In genomic region chr12:85134043-85134794, GRCm38 (mm10) we compare ENCODE assay signal across 23 mouse cellular contexts. TPM values are rescaled to one million over a fixed set of nuclear protein-coding genes. Genes with fewer than 3 reads are reported as not detected.
"Had no signal": no experiment of that assay in that cellular context is flagged by ENCODE, and none has a peak within 500 bp of the region (broad histone marks: within the 10 kb centered on the region; RNA-seq: fewer than 3 reads in every experiment).

No protein-coding gene starts in this region.

- H3K4me2 ChIP-seq: liver, embryonic 15.5 days; lung, embryonic 15.5 days; midbrain, embryonic 11.5 days; midbrain, embryonic 13.5 days; midbrain, embryonic 15.5 days; neural tube, embryonic 12.5 days; stomach, embryonic 15.5 days had no signal

- H3K27me3 ChIP-seq: liver, embryonic 15.5 days; midbrain, embryonic 13.5 days; midbrain, embryonic 15.5 days; neural tube, embryonic 12.5 days; stomach, embryonic 15.5 days had no signal

- H3K4me3 ChIP-seq: liver, embryonic 15.5 days; lung, embryonic 15.5 days; megakaryocyte, embryonic 14.5 days; midbrain, embryonic 13.5 days; midbrain, embryonic 15.5 days; neural tube, embryonic 12.5 days; stomach, embryonic 15.5 days had no signal

- ATAC-seq: liver, postnatal 0 days; midbrain, embryonic 13.5 days; midbrain, embryonic 15.5 days had no signal

- H3K27ac ChIP-seq: liver, embryonic 15.5 days; macrophage; midbrain, embryonic 13.5 days; midbrain, embryonic 15.5 days; neural tube, embryonic 12.5 days; stomach, embryonic 15.5 days; stomach, postnatal 0 days had no signal

- H3K9ac ChIP-seq: liver, embryonic 15.5 days; liver, postnatal 0 days; lung, embryonic 15.5 days; midbrain, embryonic 13.5 days; midbrain, embryonic 15.5 days; neural tube, embryonic 12.5 days; stomach, embryonic 15.5 days had no signal

- H3K9me3 ChIP-seq: liver, embryonic 15.5 days; lung, embryonic 15.5 days; megakaryocyte, embryonic 14.5 days; midbrain, embryonic 13.5 days; midbrain, embryonic 15.5 days; neural tube, embryonic 12.5 days; stomach, embryonic 15.5 days had no signal

- H3K4me1 ChIP-seq: midbrain, embryonic 13.5 days; midbrain, embryonic 15.5 days had no signal

- DNase-seq: liver, postnatal 0 days; lung, adult 2 months; lung, postnatal 10 days; lung, postnatal 36 days; retina, postnatal 1 day; right cerebral cortex, adult 18-20 months; right cerebral cortex, postnatal 25 days; thymus, adult 2 months; thymus, postnatal 25 days; thymus, postnatal 4 days had no signal

RNA-seq across cellular contexts. Expression of gene Rps6kl1, which starts 16.8 kb away (rescaled TPM):
- total RNA-seq: megakaryocyte progenitor cell, adult 5-6 weeks; neutrophil, adult 5-6 weeks had no signal
- polyA plus RNA-seq: macrophage had no signal

RNA-seq across cellular contexts. Expression of gene Prox2, which starts 23.7 kb away (rescaled TPM):
- total RNA-seq: monocyte, adult 5-6 weeks had no signal

RNA-seq across cellular contexts. Expression of gene Pgf, which starts 43.4 kb away (rescaled TPM):
- total RNA-seq: megakaryocyte progenitor cell, adult 5-6 weeks; monocyte, adult 5-6 weeks; neutrophil, adult 5-6 weeks had no signal
